Mouse (Mus musculus) hindbrain, embryonic 15.5 days (tissue): ENCODE measurements around the gene Aff3. TPM values are rescaled to one million over a fixed set of nuclear protein-coding genes. Genes with fewer than 3 reads are reported as not detected.

Source experiments
- ATAC-seq: fragments of 200-750 bp; cut with Nextera tagmentation; 2 replicates; pipeline ENCODE4 v1.8.0; 2017; ENCODE audit warnings: low read depth, moderate number of reproducible peaks, moderate TSS enrichment; ENCODE audit not compliant: low FRiP score
- H3K27ac ChIP-seq: fragments of 300-500 bp; sonication (generic); replicated peaks from 2 replicates; pipeline ENCODE4 v1.5.1; 2015; ENCODE audit warnings: mild to moderate bottlenecking, inconsistent platforms
- H3K27me3 ChIP-seq: fragments of 300-500 bp; sonication (generic); 2 replicates; pipeline ENCODE4 v1.6.1; 2015; ENCODE audit warnings: control low read depth, inconsistent platforms
- H3K36me3 ChIP-seq: fragments of 300-500 bp; sonication (generic); 2 replicates; pipeline ENCODE4 v1.6.1; 2015; ENCODE audit warnings: control low read depth, inconsistent platforms
- H3K4me1 ChIP-seq: fragments of 300-500 bp; sonication (generic); replicated peaks from 2 replicates; pipeline ENCODE4 v1.6.1; 2015; ENCODE audit warnings: control low read depth, inconsistent platforms
- H3K4me2 ChIP-seq: fragments of 300-500 bp; sonication (generic); 2 replicates; pipeline ENCODE4 v1.6.1; 2015; ENCODE audit warnings: moderate library complexity, mild to moderate bottlenecking, inconsistent platforms
- H3K4me3 ChIP-seq: fragments of 300-500 bp; sonication (generic); 2 replicates; pipeline ENCODE4 v1.5.1; 2015; ENCODE audit warnings: mild to moderate bottlenecking, inconsistent platforms
- H3K9ac ChIP-seq: fragments of 300-500 bp; sonication (generic); 2 replicates; pipeline ENCODE4 v1.6.1; 2015; ENCODE audit warnings: inconsistent platforms
- H3K9me3 ChIP-seq: fragments of 300-500 bp; sonication (generic); 2 replicates; pipeline ENCODE4 v1.6.1; 2016; ENCODE audit warnings: control low read depth, inconsistent platforms
- WGBS: fragments of 180-500 bp; shearing (Covaris S2); methylation state at CpG from one replicate; pipeline ENCODE4 v1.1.7; 2015; 5-methylcytosine and 5-hydroxymethylcytosine counted together
- polyA plus RNA-seq: library from polyadenylated mRNA; unstranded; fragments of >200 nt; fragmentation: Nextera tagmentation; extraction: Ambion mirVana; gene quantifications from 2 replicates; pipeline ENCODE4 v1.2.1, GENCODE M21; 2015

The Aff3 gene
- polyA plus RNA-seq, 1 experiment from 2014 or later: 33.4 TPM

GRCm38 (mm10) chr1:38291915-38292314, 372.8 kb downstream of the Aff3 start:
- H3K27me3 ChIP-seq: no peaks in the 10 kb centered on the region
- WGBS: 87% methylated on average over 6 of the region's 6 CpGs

GRCm38 (mm10) chr1:38291497-38291896, 373.3 kb downstream of the Aff3 start:
- Histone ChIP-seq H3K36me3 (no peaks in the 10 kb centered on the region), H3K27me3 (no peaks in the 10 kb centered on the region), H3K9me3 (no peaks in the 10 kb centered on the region), H3K4me1 (peaks cover 8% of the 10 kb centered on the region), H3K27ac (no peak overlapping the region), H3K9ac (no peak overlapping the region), H3K4me3 (no peak overlapping the region), H3K4me2 (no peak overlapping the region)
- 66% methylated on average over 4 of the region's 4 CpGs for WGBS
- no peak for ATAC-seq

More at GRCm38 (mm10) chr1:38291915-38292314, 372.8 kb downstream of the Aff3 start:
- Histone ChIP-seq H3K4me2 (no peak overlapping the region), H3K9ac (no peak overlapping the region), H3K4me3 (no peak overlapping the region), H3K27ac (no peak overlapping the region), H3K4me1 (peaks cover 8% of the 10 kb centered on the region), H3K9me3 (no peaks in the 10 kb centered on the region), H3K36me3 (no peaks in the 10 kb centered on the region)
- ATAC-seq: no peak

GRCm38 (mm10) chr1:38290881-38291280, 373.9 kb downstream of the Aff3 start:
- Histone ChIP-seq H3K27me3 (no peaks in the 10 kb centered on the region), H3K4me1 (peaks cover 8% of the 10 kb centered on the region), H3K4me2 (no peak overlapping the region), H3K4me3 (no peak overlapping the region), H3K36me3 (no peaks in the 10 kb centered on the region), H3K9ac (no peak overlapping the region), H3K9me3 (no peaks in the 10 kb centered on the region), H3K27ac (no peak overlapping the region)
- ATAC-seq: no peak
- 85% methylated on average over 7 of the region's 7 CpGs for WGBS

- no peaks in the 10 kb centered on the region for H3K36me3 ChIP-seq
- H3K9ac ChIP-seq: no peak overlapping the region
- no peak for ATAC-seq
- peaks cover 8% of the 10 kb centered on the region for H3K4me1 ChIP-seq
- 85% methylated on average over 5 of the region's 5 CpGs for WGBS
- no peak overlapping the region for H3K4me2 ChIP-seq
- no peak overlapping the region for H3K27ac ChIP-seq
- H3K4me3 ChIP-seq: no peak overlapping the region
- no peaks in the 10 kb centered on the region for H3K27me3 ChIP-seq
- no peaks in the 10 kb centered on the region for H3K9me3 ChIP-seq
Measured at GRCm38 (mm10) chr1:38289891-38290290, 374.9 kb downstream of the Aff3 start.

GRCm38 (mm10) chr1:38288716-38289115, 376.0 kb downstream of the Aff3 start:
- Histone ChIP-seq H3K4me2 (no peak overlapping the region), H3K36me3 (no peaks in the 10 kb centered on the region), H3K27ac (no peak overlapping the region), H3K27me3 (no peaks in the 10 kb centered on the region), H3K4me1 (peaks cover 8% of the 10 kb centered on the region), H3K4me3 (no peak overlapping the region), H3K9me3 (no peaks in the 10 kb centered on the region), H3K9ac (no peak overlapping the region)
- no peak for ATAC-seq
- 91% methylated on average over 1 of the region's 1 CpGs for WGBS

- Histone ChIP-seq H3K9ac (no peak overlapping the region), H3K4me1 (no peaks in the 10 kb centered on the region)
- 79% methylated on average over 1 of the region's 1 CpGs for WGBS
Measured at GRCm38 (mm10) chr1:38286551-38286950, 378.2 kb downstream of the Aff3 start.

GRCm38 (mm10) chr1:38280549-38280948, 384.2 kb downstream of the Aff3 start:
- no peak for ATAC-seq
- no peaks in the 10 kb centered on the region for H3K36me3 ChIP-seq
- WGBS: 89% methylated on average over 7 of the region's 7 CpGs

More at GRCm38 (mm10) chr1:38286551-38286950, 378.2 kb downstream of the Aff3 start:
- Histone ChIP-seq H3K27ac (no peak overlapping the region), H3K9me3 (no peaks in the 10 kb centered on the region), H3K27me3 (no peaks in the 10 kb centered on the region), H3K4me2 (no peak overlapping the region), H3K36me3 (no peaks in the 10 kb centered on the region), H3K4me3 (no peak overlapping the region)
- ATAC-seq: no peak

GRCm38 (mm10) chr1:38271312-38271711, 393.4 kb downstream of the Aff3 start:
- H3K27me3 ChIP-seq: no peaks in the 10 kb centered on the region
- no peaks in the 10 kb centered on the region for H3K9me3 ChIP-seq
- 99% methylated on average over 2 of the region's 2 CpGs for WGBS
- no peak overlapping the region for H3K4me2 ChIP-seq
- no peaks in the 10 kb centered on the region for H3K36me3 ChIP-seq
- peaks cover 25% of the 10 kb centered on the region for H3K4me1 ChIP-seq
- H3K9ac ChIP-seq: no peak overlapping the region
- no peak overlapping the region for H3K27ac ChIP-seq
- no peak overlapping the region for H3K4me3 ChIP-seq
- no peak for ATAC-seq

More at GRCm38 (mm10) chr1:38280549-38280948, 384.2 kb downstream of the Aff3 start:
- Histone ChIP-seq H3K27ac (no peak overlapping the region), H3K4me3 (no peak overlapping the region), H3K9ac (no peak overlapping the region), H3K4me2 (no peak overlapping the region), H3K9me3 (no peaks in the 10 kb centered on the region), H3K4me1 (no peaks in the 10 kb centered on the region), H3K27me3 (no peaks in the 10 kb centered on the region)

GRCm38 (mm10) chr1:38268246-38269042, 396.3 kb downstream of the Aff3 start:
- Histone ChIP-seq H3K4me3 (no peak overlapping the region), H3K9ac (no peak overlapping the region), H3K27ac (peak overlapping the region; percentile 57), H3K27me3 (no peaks in the 10 kb centered on the region), H3K4me2 (0 out of 2 replicates have a peak overlapping the region, but pooled peaks have one; percentile 1), H3K4me1 (peaks cover 34% of the 10 kb centered on the region), H3K36me3 (no peaks in the 10 kb centered on the region), H3K9me3 (no peaks in the 10 kb centered on the region)
- 35% methylated on average over 20 of the region's 20 CpGs for WGBS
- ATAC-seq: no peak

GRCm38 (mm10) chr1:38263251-38263650, 401.5 kb downstream of the Aff3 start:
- ATAC-seq: peak; percentile 60
- peak overlapping the region; percentile 60 for H3K27ac ChIP-seq
- H3K4me2 ChIP-seq: 0 out of 2 replicates have a peak overlapping the region, but pooled peaks have one; percentile 5
- WGBS: 18% methylated on average over 8 of the region's 8 CpGs
- no peaks in the 10 kb centered on the region for H3K9me3 ChIP-seq
- no peak overlapping the region for H3K4me3 ChIP-seq
- no peaks in the 10 kb centered on the region for H3K27me3 ChIP-seq
- H3K36me3 ChIP-seq: no peaks in the 10 kb centered on the region
- no peak overlapping the region for H3K9ac ChIP-seq
- peaks cover 38% of the 10 kb centered on the region for H3K4me1 ChIP-seq

GRCm38 (mm10) chr1:38262362-38263154, 402.2 kb downstream of the Aff3 start:
- H3K9ac ChIP-seq: no peak overlapping the region
- no peak overlapping the region for H3K4me3 ChIP-seq
- H3K36me3 ChIP-seq: no peaks in the 10 kb centered on the region
- 0 out of 2 replicates have a peak overlapping the region, but pooled peaks have one; percentile 4 for H3K4me2 ChIP-seq
- peak; percentile 49; the same call in 1 of the 2 replicates for ATAC-seq
- WGBS: 35% methylated on average over 11 of the region's 11 CpGs
- H3K27ac ChIP-seq: peak overlapping the region; percentile 28
- H3K27me3 ChIP-seq: no peaks in the 10 kb centered on the region
- peaks cover 31% of the 10 kb centered on the region for H3K4me1 ChIP-seq
- no peaks in the 10 kb centered on the region for H3K9me3 ChIP-seq

- WGBS: 86% methylated on average over 5 of the region's 5 CpGs
- ATAC-seq: no peak
- Histone ChIP-seq H3K4me3 (no peak overlapping the region), H3K9me3 (no peaks in the 10 kb centered on the region), H3K36me3 (no peaks in the 10 kb centered on the region), H3K9ac (no peak overlapping the region), H3K4me1 (peaks cover 23% of the 10 kb centered on the region), H3K4me2 (no peak overlapping the region), H3K27me3 (no peaks in the 10 kb centered on the region), H3K27ac (no peak overlapping the region)
Measured at GRCm38 (mm10) chr1:38261076-38261475, 403.7 kb downstream of the Aff3 start.
